Mouse (Mus musculus) spleen, postnatal 36 days (tissue): Measurements from ENCODE around the gene Got2.

Experiments used
- DNase-seq, 2 experiments: peaks; one replicate each; pipeline ENCODE4 v3.0.0; 2022; ENCODE audit warnings: low spot score in 2 of 2, mixed read lengths in 1 of 2

The Got2 gene

DNA sequence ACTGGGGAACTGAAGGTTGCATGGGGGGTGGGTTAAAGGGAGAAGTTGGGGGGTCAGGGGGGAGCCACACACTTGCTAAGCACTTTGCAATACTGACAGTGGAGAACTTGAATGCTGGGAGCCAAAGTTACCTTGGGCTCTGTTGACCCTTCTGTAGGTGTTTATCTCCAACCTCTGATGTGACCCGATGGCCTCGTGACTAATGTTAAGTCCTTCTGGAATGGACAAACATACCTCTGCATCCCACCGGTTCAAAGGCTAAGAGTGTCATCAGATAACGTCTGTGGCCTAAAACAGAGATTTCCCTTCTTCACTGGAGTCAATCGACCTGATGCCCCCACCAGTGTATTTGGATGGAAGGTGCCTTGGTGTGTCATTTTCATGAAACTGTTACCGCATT lies 67.1 kb downstream of the Got2 start:
- DNase-seq, result no peak

DNA sequence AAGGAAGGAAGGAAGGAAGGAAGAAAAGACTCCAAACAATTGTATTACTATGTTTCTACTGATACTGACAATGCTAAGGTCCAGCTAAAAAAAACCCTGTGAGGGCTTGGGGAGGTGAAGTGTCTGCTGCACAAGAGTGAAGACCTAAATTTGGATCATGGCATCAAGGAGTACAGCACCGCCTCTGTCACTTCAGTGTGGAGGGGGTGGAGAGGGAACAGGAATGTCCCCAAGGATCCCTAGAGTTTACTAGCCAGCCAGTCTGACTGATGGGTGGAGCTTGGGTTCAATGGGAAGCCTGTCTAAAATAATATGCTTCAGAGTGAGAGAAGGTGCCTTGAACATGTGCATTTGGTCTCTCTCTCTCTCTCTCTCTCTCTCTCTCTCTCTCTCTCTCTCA lies 70.1 kb downstream of the Got2 start:
- DNase-seq, result no peak

- DNase-seq, result no peak
Measured at GRCm38 (mm10) chr8:95817597-95817996, 70.8 kb downstream of the Got2 start.

- no peak for DNase-seq
Measured at GRCm38 (mm10) chr8:95816044-95816708, 72.2 kb downstream of the Got2 start.
